Mouse (Mus musculus) Patski (cell line): ENCODE data around the gene Coro2a. TPM values are rescaled to one million over a fixed set of nuclear protein-coding genes. Genes with fewer than 3 reads are reported as not detected.

Source experiments
- ATAC-seq: fragments of 100-300 bp; one replicate; pipeline ENCODE4 v1.8.0; 2021
- CTCF ChIA-PET: fragments of 350-600 bp; sonication (Branson Sonifier 250); formaldehyde crosslinking; loops from one replicate; lab custom pipeline; 2022; ENCODE audit warnings: inconsistent platforms; lab: Charles Lee
- POLR2A ChIA-PET: fragments of 350-600 bp; sonication (Branson Sonifier 250); formaldehyde crosslinking; loops from one replicate; lab custom pipeline; 2022; ENCODE audit warnings: antibody characterized with exemption, inconsistent platforms; lab: Charles Lee
- DNase-seq: peaks from one replicate; pipeline ENCODE4 v3.0.0-alpha.2; 2011; ENCODE audit warnings: low read depth, low spot score
- H3K27me3 ChIP-seq: fragments of 371-371 bp; one replicate; pipeline ENCODE4 v1.5.1; 2021
- CTCF ChIP-seq: fragments of 100-300 bp; IDR thresholded peaks from one replicate; pipeline ENCODE4 v1.5.1; 2021
- in situ Hi-C: fragments of 300-500 bp; cut with MboI; formaldehyde crosslinking; loops from 3 replicates; pipeline ENCODE4 v1.11.1; 2018; ENCODE audit warnings: low pct_unique_long_range_greater_than_20kb, mixed read lengths
- polyA plus RNA-seq: library from polyadenylated mRNA; unstranded; gene quantifications from one replicate; pipeline ENCODE4 v1.2.3, GENCODE M21; 2021

Coro2a gene
- polyA plus RNA-seq, 1 experiment from 2014 or later: 0.12 TPM

GRCm38 (mm10) chr4:46562841-46563240, 39.2 kb downstream of the Coro2a start:
- POLR2A ChIA-PET: no interaction called here
- DNase-seq (no peak), ATAC-seq (no peak)
- in situ Hi-C loops: no loop called here
- H3K27me3 ChIP-seq: no peaks in the 10 kb centered on the region
- CTCF ChIA-PET: interaction anchor here (1.3 kb wide), 1 partner anchor 54 kb away, joined by 4 read pairs; no protein-coding TSS in a partner anchor
- no peak for TF ChIP-seq CTCF

GRCm38 (mm10) chr4:46562037-46562436, 40.0 kb downstream of the Coro2a start:
- CTCF ChIA-PET: interaction anchor here (1.3 kb wide), 1 partner anchor 54 kb away, joined by 4 read pairs; no protein-coding TSS in a partner anchor
- H3K27me3 ChIP-seq: no peaks in the 10 kb centered on the region
- DNase-seq: no peak
- TF ChIP-seq CTCF: no peak
- in situ Hi-C loops: no loop called here
- POLR2A ChIA-PET: no interaction called here
- no peak for ATAC-seq

GRCm38 (mm10) chr4:46560069-46560705, 41.8 kb downstream of the Coro2a start:
- in situ Hi-C loops: no loop called here
- TF ChIP-seq CTCF: no peak
- ATAC-seq (no peak), DNase-seq (peak; percentile 25)
- H3K27me3 ChIP-seq: no peaks in the 10 kb centered on the region
- ChIA-PET POLR2A (no interaction called here), CTCF (no interaction called here)

GRCm38 (mm10) chr4:46558672-46559667, 43.0 kb downstream of the Coro2a start:
- ChIA-PET CTCF (interaction anchor here (1.0 kb wide), 1 partner anchor 35 kb away, joined by 3 read pairs; no protein-coding TSS in a partner anchor), POLR2A (no interaction called here)
- DNase-seq (no peak), ATAC-seq (no peak)
- TF ChIP-seq CTCF: no peak
- in situ Hi-C loops: loop anchor here (5.0 kb wide), 1 partner anchor 38 kb away; no protein-coding TSS in a partner anchor
- H3K27me3 ChIP-seq: no peaks in the 10 kb centered on the region

- in situ Hi-C loops: loop anchor here (5.0 kb wide), 1 partner anchor 40 kb away; no protein-coding TSS in a partner anchor
- ATAC-seq (no peak), DNase-seq (no peak)
- no peak for TF ChIP-seq CTCF
- POLR2A ChIA-PET: no interaction called here
- CTCF ChIA-PET: no interaction called here
- no peaks in the 10 kb centered on the region for H3K27me3 ChIP-seq
These were observed 45.1 kb downstream of the Coro2a start for GRCm38 (mm10) chr4:46556933-46557332.

GRCm38 (mm10) chr4:46555762-46556161, 46.2 kb downstream of the Coro2a start:
- ATAC-seq (no peak), DNase-seq (no peak)
- ChIA-PET CTCF (no interaction called here), POLR2A (no interaction called here)
- no peaks in the 10 kb centered on the region for H3K27me3 ChIP-seq
- in situ Hi-C loops: loop anchor here (5.0 kb wide), 1 partner anchor 42 kb away; no protein-coding TSS in a partner anchor
- TF ChIP-seq CTCF: no peak

GRCm38 (mm10) chr4:46554295-46555069, 47.5 kb downstream of the Coro2a start:
- POLR2A ChIA-PET: interaction anchor here (0.7 kb wide), 1 partner anchor 52 kb away, joined by 6 read pairs; no protein-coding TSS in a partner anchor
- in situ Hi-C loops: loop anchor here (5.0 kb wide), 1 partner anchor 43 kb away; no protein-coding TSS in a partner anchor
- no peak for DNase-seq

GRCm38 (mm10) chr4:46553864-46554263, 48.1 kb downstream of the Coro2a start:
- no peak for DNase-seq
- H3K27me3 ChIP-seq: no peaks in the 10 kb centered on the region
- ChIA-PET CTCF (no interaction called here), POLR2A (interaction anchor here (0.7 kb wide), 1 partner anchor 52 kb away, joined by 6 read pairs; no protein-coding TSS in a partner anchor)
- ATAC-seq: no peak
- in situ Hi-C loops: no loop called here
- TF ChIP-seq CTCF: no peak

More at GRCm38 (mm10) chr4:46554295-46555069, 47.5 kb downstream of the Coro2a start:
- ATAC-seq: no peak
- H3K27me3 ChIP-seq: no peaks in the 10 kb centered on the region
- CTCF ChIA-PET: no interaction called here
- TF ChIP-seq CTCF: no peak

- ChIA-PET CTCF (no interaction called here), POLR2A (interaction anchor here (0.6 kb wide), 1 partner anchor 1944 kb away, joined by 4 read pairs; no protein-coding TSS in a partner anchor)
- H3K27me3 ChIP-seq: no peaks in the 10 kb centered on the region
- DNase-seq (no peak), ATAC-seq (no peak)
- TF ChIP-seq CTCF: no peak
- in situ Hi-C loops: no loop called here
These were observed 51.6 kb downstream of the Coro2a start for GRCm38 (mm10) chr4:46550406-46550805.
